Comparison of ENCODE assay signal across 27 mouse cellular contexts in the genomic region with DNA sequence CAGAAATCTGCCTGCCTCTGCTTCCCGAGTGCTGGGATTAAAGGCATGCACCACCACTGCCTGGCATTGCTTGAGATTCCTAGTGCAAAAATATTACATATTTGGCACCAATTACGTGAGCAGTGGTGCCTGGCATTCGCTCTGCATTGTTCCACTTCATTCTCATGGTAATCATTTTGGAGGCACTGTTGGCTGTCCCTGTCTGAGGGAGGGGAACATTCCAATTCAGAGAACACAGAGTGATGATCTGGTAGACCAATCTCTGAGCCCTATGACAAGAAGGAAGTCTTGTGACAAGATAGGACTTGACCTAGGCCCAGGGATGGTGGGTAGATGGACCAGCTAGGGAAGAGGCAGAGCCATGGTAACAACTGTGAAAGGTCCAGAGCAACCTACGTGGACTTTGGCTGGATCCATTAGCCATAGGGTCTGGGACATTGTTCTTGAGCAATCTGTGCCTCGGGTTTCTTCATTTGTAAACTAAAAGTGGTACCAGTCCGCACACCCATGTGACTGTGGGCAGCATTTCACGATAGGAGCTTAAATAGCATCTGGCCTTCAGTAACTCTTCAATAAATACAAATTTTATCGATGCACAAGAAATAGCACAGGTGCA. TPM values are rescaled to one million over a fixed set of nuclear protein-coding genes. Genes with fewer than 3 reads are reported as not detected.
DNase-seq lines count a peak whose midpoint lies in the region; ATAC-seq and TF ChIP-seq lines count a peak whose summit lies in the region.
"Had no signal": no experiment of that assay in that cellular context is flagged by ENCODE, and none has a peak within 500 bp of the region (broad histone marks: within the 10 kb centered on the region; RNA-seq: fewer than 3 reads in every experiment).

No protein-coding gene starts in this region.

- H3K4me3 ChIP-seq in liver, embryonic 14.5 days (ENCODE audit: insufficient read depth in 1 of 2, low read depth in 2 of 2, low read length in 2 of 2), result no peak overlapping the region
- H3K4me3 ChIP-seq in liver, embryonic 12.5 days, result no peak overlapping the region
- no peak overlapping the region for H3K4me3 ChIP-seq in liver, embryonic 16.5 days (ENCODE audit: low read depth, low read length)
- H3K4me3 ChIP-seq: embryonic facial prominence, embryonic 10.5 days; embryonic facial prominence, embryonic 13.5 days; erythroblast, embryonic 14.5 days; forebrain, embryonic 12.5 days; forebrain, embryonic 15.5 days; heart, adult 2 months; heart, embryonic 10.5 days; heart, embryonic 13.5 days; hindbrain, embryonic 12.5 days; hindbrain, embryonic 15.5 days had no signal

- TF ChIP-seq CTCF in liver, embryonic 14.5 days (IDR thresholded peaks at IDR 0.05; ENCODE audit: low read depth), result no peak

- DNase-seq in liver, embryonic 14.5 days (ENCODE audit: low read depth in 3 of 3, low spot score in 3 of 3), result no peak
- DNase-seq in Muller cell, postnatal 12 days (ENCODE audit: inconsistent ontology term), result peak; percentile 45
- no peak for DNase-seq in ovary, postnatal 36 days (ENCODE audit: low spot score)
- no peak for DNase-seq in thymus, postnatal 14 days
- DNase-seq: adrenal gland, adult 2 months; adrenal gland, postnatal 14 days; B cell, adult 2 months; cerebellum, adult 11 months; cerebellum, adult 8-10 months; cerebellum, postnatal 10 days; cerebellum, postnatal 36 days; embryo, embryonic 11 days; gastrocnemius, postnatal 25 days; heart, adult 2 months; heart, postnatal 14 days had no signal

- no peak for TF ChIP-seq EP300 in liver, embryonic 14.5 days (IDR thresholded peaks at IDR 0.05; ENCODE audit: low read depth)

- ATAC-seq in liver, embryonic 14.5 days (ENCODE audit: insufficient read depth), result 0 out of 2 replicates have a peak, but pooled peaks have one; percentile 26
- ATAC-seq in liver, embryonic 12.5 days, result no peak
- ATAC-seq in liver, embryonic 16.5 days (ENCODE audit: low read depth), result peak; percentile 73; the same call in 1 of the 2 replicates
- ATAC-seq: forebrain, embryonic 15.5 days had no signal

- no peaks in the 10 kb centered on the region for H3K27me3 ChIP-seq in liver, embryonic 14.5 days (ENCODE audit: control insufficient read depth, insufficient read depth, low read length)
- no peaks in the 10 kb centered on the region; the same call in 1 of the 2 replicates for H3K27me3 ChIP-seq in liver, embryonic 12.5 days (replicated peaks)
- no peaks in the 10 kb centered on the region for H3K27me3 ChIP-seq in liver, embryonic 16.5 days (ENCODE audit: control insufficient read depth, insufficient read depth, low read depth, low read length)
- H3K27me3 ChIP-seq: CH12.LX; embryonic facial prominence, embryonic 13.5 days; forebrain, embryonic 12.5 days; forebrain, embryonic 15.5 days; heart, embryonic 13.5 days; hindbrain, embryonic 12.5 days; hindbrain, embryonic 15.5 days had no signal

- H3K4me1 ChIP-seq in liver, embryonic 14.5 days (replicated peaks; ENCODE audit: control insufficient read depth in 2 of 2, insufficient read depth in 2 of 2, low read length in 1 of 2), result 0 out of 4 replicates have a peak, but pooled peaks cover 0 to 2% of the 10 kb centered on the region in 2 experiments
- H3K4me1 ChIP-seq in liver, embryonic 12.5 days, result no peaks in the 10 kb centered on the region
- H3K4me1 ChIP-seq in liver, embryonic 16.5 days (ENCODE audit: control insufficient read depth, low read depth, low read length), result no peaks in the 10 kb centered on the region; the same call in 1 of the 2 replicates

- H3K27ac ChIP-seq in liver, embryonic 14.5 days, result no peak overlapping the region
- H3K27ac ChIP-seq in liver, embryonic 12.5 days, result no peak overlapping the region
- no peak overlapping the region for H3K27ac ChIP-seq in liver, embryonic 16.5 days (ENCODE audit: low read length)
- H3K27ac ChIP-seq: embryonic facial prominence, embryonic 10.5 days; embryonic facial prominence, embryonic 13.5 days; forebrain, embryonic 12.5 days; forebrain, embryonic 15.5 days; heart, adult 2 months; heart, embryonic 10.5 days; heart, embryonic 13.5 days; hindbrain, embryonic 12.5 days; hindbrain, embryonic 15.5 days had no signal

- H3K9ac ChIP-seq in liver, embryonic 14.5 days (replicated peaks), result no peak overlapping the region
- H3K9ac ChIP-seq in liver, embryonic 12.5 days, result no peak overlapping the region
- H3K9ac ChIP-seq in liver, embryonic 16.5 days (ENCODE audit: low read depth, low read length), result no peak overlapping the region
- H3K9ac ChIP-seq: embryonic facial prominence, embryonic 13.5 days; forebrain, embryonic 12.5 days; forebrain, embryonic 15.5 days; heart, embryonic 13.5 days; hindbrain, embryonic 12.5 days; hindbrain, embryonic 15.5 days had no signal

- H3K4me2 ChIP-seq in liver, embryonic 14.5 days (ENCODE audit: low read depth), result no peak overlapping the region
- H3K4me2 ChIP-seq in liver, embryonic 12.5 days, result no peak overlapping the region
- no peak overlapping the region for H3K4me2 ChIP-seq in liver, embryonic 16.5 days (ENCODE audit: low read depth, low read length)
- H3K4me2 ChIP-seq: embryonic facial prominence, embryonic 13.5 days; forebrain, embryonic 12.5 days; forebrain, embryonic 15.5 days; heart, embryonic 13.5 days; hindbrain, embryonic 12.5 days; hindbrain, embryonic 15.5 days had no signal

- WGBS in liver, embryonic 14.5 days (ENCODE audit: insufficient replicate concordance), result 61% methylated on average over 8 of the region's 8 CpGs
- 67% methylated on average over 8 of the region's 8 CpGs for WGBS in liver, embryonic 12.5 days (ENCODE audit: insufficient replicate concordance)
- 60% methylated on average over 8 of the region's 8 CpGs for WGBS in liver, embryonic 16.5 days (ENCODE audit: insufficient replicate concordance)

- H3K9me3 ChIP-seq in liver, embryonic 14.5 days (ENCODE audit: control insufficient read depth, low read length), result no peaks in the 10 kb centered on the region
- no peaks in the 10 kb centered on the region for H3K9me3 ChIP-seq in liver, embryonic 12.5 days (replicated peaks)
- H3K9me3 ChIP-seq in liver, embryonic 16.5 days (replicated peaks; ENCODE audit: control insufficient read depth, low read length), result no peaks in the 10 kb centered on the region
- H3K9me3 ChIP-seq: embryonic facial prominence, embryonic 10.5 days; embryonic facial prominence, embryonic 13.5 days; forebrain, embryonic 12.5 days; forebrain, embryonic 15.5 days; heart, embryonic 10.5 days; heart, embryonic 13.5 days; hindbrain, embryonic 12.5 days; hindbrain, embryonic 15.5 days had no signal

- no peaks in the 10 kb centered on the region for H3K36me3 ChIP-seq in liver, embryonic 14.5 days (replicated peaks; ENCODE audit: control insufficient read depth, insufficient read depth, low read depth)
- H3K36me3 ChIP-seq in liver, embryonic 12.5 days, result no peaks in the 10 kb centered on the region
- no peaks in the 10 kb centered on the region for H3K36me3 ChIP-seq in liver, embryonic 16.5 days (ENCODE audit: control insufficient read depth, insufficient read depth)
- H3K36me3 ChIP-seq: embryonic facial prominence, embryonic 10.5 days; embryonic facial prominence, embryonic 13.5 days; forebrain, embryonic 12.5 days; forebrain, embryonic 15.5 days; heart, embryonic 10.5 days; heart, embryonic 13.5 days; hindbrain, embryonic 12.5 days; hindbrain, embryonic 15.5 days had no signal

RNA-seq across cellular contexts. Expression of gene Kremen1, which starts 8.6 kb away (rescaled TPM):
- polyA plus RNA-seq in liver, embryonic 14.5 days (2012; rRNA removed), result 0.95 and 1.0 TPM in 2 replicates
- 0.47 and 0.77 TPM in 2 replicates for polyA plus RNA-seq in liver, embryonic 14.5 days (2014; fragmentation: Nextera tagmentation; extraction: Ambion mirVana)
- 2.4 and 3.1 TPM in 2 replicates for polyA plus RNA-seq in liver, embryonic 12.5 days (2016; fragmentation: Nextera tagmentation; extraction: Ambion mirVana)
- polyA plus RNA-seq in liver, embryonic 16.5 days (2015; fragmentation: Nextera tagmentation; extraction: Ambion mirVana), result 1.8 and 2.3 TPM in 2 replicates
